Mouse (Mus musculus): ENCODE data around the gene Slc35d3.

DNA sequence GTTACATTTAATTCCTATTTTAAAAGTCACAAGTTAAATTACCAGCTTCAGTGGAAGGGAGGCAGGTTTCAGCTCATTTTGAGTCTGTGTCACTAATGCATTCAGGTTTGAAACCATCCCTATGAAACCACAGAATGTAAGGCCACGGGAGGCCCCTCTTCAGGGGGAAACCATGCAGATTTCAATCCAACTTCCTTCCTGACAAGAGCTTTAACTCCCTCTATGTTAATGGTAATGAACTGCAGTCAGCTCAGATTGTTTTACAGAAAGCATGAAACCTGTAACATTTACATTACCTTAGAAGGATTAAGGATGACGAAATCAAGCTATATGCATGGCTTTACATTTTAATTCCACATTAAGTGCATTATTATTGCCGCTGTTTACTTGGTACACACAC is 40.4 kb upstream of the Slc35d3 start:
- TF ChIP-seq ZNF384 (IDR thresholded peaks at IDR 0.05; ENCODE audit: low read depth, low read length) (no peak), ZC3H11A (IDR thresholded peaks at IDR 0.05; ENCODE audit: borderline replicate concordance, low read depth, low read length) (no peak), CHD2 (IDR thresholded peaks at IDR 0.05; ENCODE audit: low read depth, low read length) (no peak)
